Mouse (Mus musculus) kidney, postnatal 25 days (tissue): ENCODE results near the gene 3110082I17Rik.

Experiments
- DNase-seq, 2 experiments: peaks; one replicate each; pipeline ENCODE4 v3.0.0; 2021; ENCODE audit warnings: mixed read lengths in 2 of 2

Gene 3110082I17Rik

GRCm38 (mm10) chr5:139460384-139461067 lies at the start of gene 3110082I17Rik:
3110082I17Rik (minus strand) TSS chr5:139460527.
- peak; percentile 99 for DNase-seq

GRCm38 (mm10) chr5:139506207-139506606 lies 45.9 kb upstream of the 3110082I17Rik start:
- no peak for DNase-seq

GRCm38 (mm10) chr5:139505073-139505606 lies 44.8 kb upstream of the 3110082I17Rik start:
- DNase-seq, result peak; percentile 82 to 89

GRCm38 (mm10) chr5:139502281-139502680 lies 42.0 kb upstream of the 3110082I17Rik start:
- no peak for DNase-seq

GRCm38 (mm10) chr5:139498791-139499190 lies 38.5 kb upstream of the 3110082I17Rik start:
- DNase-seq, result peak; percentile 57 to 69

GRCm38 (mm10) chr5:139496939-139497338 lies 36.6 kb upstream of the 3110082I17Rik start:
- DNase-seq, result no peak

GRCm38 (mm10) chr5:139495019-139495669 lies 34.8 kb upstream of the 3110082I17Rik start:
- DNase-seq, result no peak

- no peak for DNase-seq
Observed at GRCm38 (mm10) chr5:139493690-139494089, 33.4 kb upstream of the 3110082I17Rik start.

GRCm38 (mm10) chr5:139491348-139491747 lies 31.0 kb upstream of the 3110082I17Rik start:
- DNase-seq, result no peak

GRCm38 (mm10) chr5:139490131-139490530 lies 29.8 kb upstream of the 3110082I17Rik start:
- no peak for DNase-seq

- peak; percentile 100 for DNase-seq
Observed at GRCm38 (mm10) chr5:139484185-139484814, 24.0 kb upstream of the 3110082I17Rik start, which contains the start of gene Zfand2a. Zfand2a (minus strand) TSS chr5:139484549.

- no peak for DNase-seq
Observed at GRCm38 (mm10) chr5:139483171-139483848, 23.0 kb upstream of the 3110082I17Rik start.

GRCm38 (mm10) chr5:139480406-139480805 lies 20.1 kb upstream of the 3110082I17Rik start:
- DNase-seq, result no peak

GRCm38 (mm10) chr5:139479088-139479487 lies 18.8 kb upstream of the 3110082I17Rik start:
- no peak for DNase-seq

- no peak for DNase-seq
Observed at GRCm38 (mm10) chr5:139474741-139475140, 14.4 kb upstream of the 3110082I17Rik start.

- peak in 1 of 2 experiments; percentile 25 for DNase-seq
Observed at GRCm38 (mm10) chr5:139467998-139468397, 7.7 kb upstream of the 3110082I17Rik start.

GRCm38 (mm10) chr5:139466801-139467200 lies 6.5 kb upstream of the 3110082I17Rik start:
- no peak for DNase-seq

- DNase-seq, result no peak
Observed at GRCm38 (mm10) chr5:139466373-139466772, 6.0 kb upstream of the 3110082I17Rik start.

- no peak for DNase-seq
Observed at GRCm38 (mm10) chr5:139464874-139465273, 4.5 kb upstream of the 3110082I17Rik start.

GRCm38 (mm10) chr5:139459938-139460337 lies 389 bp downstream of the 3110082I17Rik start:
- DNase-seq, result no peak

GRCm38 (mm10) chr5:139457241-139457640 lies 3.1 kb downstream of the 3110082I17Rik start:
- no peak for DNase-seq

GRCm38 (mm10) chr5:139455166-139455565 lies 5.2 kb downstream of the 3110082I17Rik start:
- DNase-seq, result no peak

- no peak for DNase-seq
Observed at GRCm38 (mm10) chr5:139453031-139453430, 7.3 kb downstream of the 3110082I17Rik start.
